Mouse (Mus musculus) c-Kit-positive CD71-positive TER-119-positive erythroid progenitor cells, embryonic 14.5 days (primary cell): ENCODE results near the gene 1700025G04Rik.

ENCODE experiments used
- DNase-seq: peaks from one replicate; pipeline ENCODE4 v3.0.0-alpha.2; 2013; ENCODE audit warnings: low spot score

1700025G04Rik gene

GRCm38 (mm10) chr1:152076222-152076845 lies 13.6 kb downstream of the 1700025G04Rik start:
- DNase-seq = no peak

DNA sequence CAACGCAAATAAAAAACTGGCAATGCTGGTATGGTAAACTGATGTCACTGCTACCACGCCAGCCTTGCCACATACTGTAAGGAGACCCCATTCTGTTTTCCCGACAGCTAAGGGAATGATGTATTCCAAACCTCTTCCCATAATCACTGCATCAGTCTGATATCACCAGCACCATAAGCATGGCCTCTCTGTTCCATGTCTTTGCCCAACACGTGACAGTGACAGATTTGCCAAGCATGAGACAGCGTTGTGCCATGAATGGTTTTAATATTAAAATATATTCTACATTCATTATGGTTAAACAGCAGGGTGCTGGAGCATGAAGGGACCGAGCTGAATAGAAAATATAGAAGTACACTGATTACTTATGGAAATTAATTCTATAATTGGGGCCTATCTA lies 14.2 kb downstream of the 1700025G04Rik start:
- DNase-seq = no peak

- DNase-seq = no peak
Observed at GRCm38 (mm10) chr1:152070441-152070840, 19.5 kb downstream of the 1700025G04Rik start.

- DNase-seq = no peak
Observed at GRCm38 (mm10) chr1:152069745-152070144, 20.2 kb downstream of the 1700025G04Rik start.

DNA sequence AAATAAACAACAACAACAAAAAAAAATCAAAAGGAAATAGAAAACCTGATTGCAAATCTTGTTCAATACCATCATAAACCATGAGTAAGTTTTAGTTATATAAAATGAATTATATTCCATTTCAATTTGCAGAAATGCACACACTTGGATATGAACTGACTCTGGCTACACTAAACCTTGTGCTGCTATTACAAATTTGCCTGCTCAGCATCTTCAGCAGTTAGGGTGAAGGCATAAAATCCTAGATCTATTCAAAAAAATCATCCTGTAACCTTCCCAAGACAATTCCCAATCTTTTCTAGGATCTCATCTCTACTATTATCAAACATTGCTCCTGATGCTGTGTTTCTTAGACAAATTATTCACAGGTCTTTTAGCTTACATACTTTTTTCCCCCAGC lies 22.0 kb downstream of the 1700025G04Rik start:
- no peak for DNase-seq

- no peak for DNase-seq
Observed at GRCm38 (mm10) chr1:152065527-152065926, 24.4 kb downstream of the 1700025G04Rik start.

- DNase-seq = no peak
Observed at GRCm38 (mm10) chr1:152063357-152064145, 26.4 kb downstream of the 1700025G04Rik start.

DNA sequence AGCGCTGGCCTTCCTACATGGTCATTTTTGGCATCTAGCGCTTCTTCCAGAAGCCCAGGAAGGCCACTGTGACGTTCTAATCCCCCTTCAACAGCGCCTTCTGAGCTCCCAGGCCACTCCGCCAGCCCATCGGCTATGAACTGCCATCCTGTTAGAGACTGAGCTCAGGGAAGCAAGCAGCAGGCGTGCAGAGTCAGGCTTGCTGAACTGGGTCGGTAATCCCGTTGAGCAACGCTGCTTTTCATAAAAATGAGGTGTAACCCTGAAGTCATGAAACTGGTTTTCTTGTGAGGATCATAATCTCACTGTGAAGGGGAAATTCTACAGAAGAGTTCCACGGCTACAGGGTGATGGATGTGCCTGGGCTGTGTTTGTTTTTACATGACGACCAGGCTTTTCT lies 28.2 kb downstream of the 1700025G04Rik start:
- DNase-seq = no peak

DNA sequence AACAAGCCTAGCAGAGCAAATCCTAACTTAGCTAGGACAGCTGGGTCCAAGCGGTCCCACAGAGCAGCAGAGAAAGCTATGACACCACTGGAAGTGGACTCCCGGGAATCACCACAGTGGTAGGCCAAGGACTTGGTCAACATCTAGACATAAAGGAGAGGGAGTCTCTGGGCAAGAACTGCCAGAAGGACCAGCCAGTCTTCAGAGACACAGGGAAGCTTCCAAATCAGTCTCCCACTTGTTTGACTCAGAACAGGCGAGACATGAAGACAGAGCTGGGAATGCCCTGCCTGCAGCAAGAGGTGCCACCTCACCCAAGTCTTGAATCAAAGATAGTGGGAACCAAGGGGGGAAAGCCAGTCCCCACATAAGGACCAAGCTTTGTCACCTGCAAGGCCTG lies 29.7 kb downstream of the 1700025G04Rik start:
- DNase-seq = no peak

DNA sequence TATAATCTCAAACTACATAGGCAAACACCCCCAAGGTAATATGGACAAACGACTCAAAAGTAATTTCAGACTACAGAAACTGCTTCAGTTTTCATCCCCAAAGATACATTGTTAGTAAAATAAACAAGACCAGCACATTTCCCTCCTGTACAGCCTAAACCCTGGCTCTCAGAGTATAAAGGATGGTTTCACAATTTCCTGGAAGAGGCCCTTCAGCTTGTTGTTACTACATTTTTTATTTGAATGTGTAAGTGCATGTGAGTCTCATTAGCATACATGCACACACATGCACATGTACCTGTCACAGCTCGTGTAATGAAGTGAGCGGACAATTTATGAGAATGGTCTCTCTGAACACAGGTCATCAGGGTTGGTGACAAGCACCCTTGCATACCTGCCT lies 31.1 kb downstream of the 1700025G04Rik start:
- no peak for DNase-seq

DNA sequence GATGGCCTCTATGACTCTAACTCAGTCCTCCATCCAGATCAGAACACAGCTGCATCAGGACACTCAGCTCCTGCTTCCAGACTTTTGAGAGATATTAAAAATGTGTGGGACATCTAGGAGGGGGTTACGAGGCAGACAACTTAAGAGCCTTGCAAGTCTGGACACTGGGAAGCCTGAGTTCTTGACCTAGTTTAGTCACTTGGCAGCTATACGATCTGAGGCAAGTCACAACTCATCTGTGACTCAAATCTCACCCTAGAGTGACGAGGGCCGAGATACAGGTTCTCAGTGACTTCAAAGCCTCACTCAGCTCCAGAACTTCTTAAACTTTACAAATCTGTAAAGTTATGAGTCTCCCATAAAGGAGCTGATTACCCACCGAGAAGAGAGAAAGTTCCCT lies 36.8 kb downstream of the 1700025G04Rik start:
- no peak for DNase-seq

DNA sequence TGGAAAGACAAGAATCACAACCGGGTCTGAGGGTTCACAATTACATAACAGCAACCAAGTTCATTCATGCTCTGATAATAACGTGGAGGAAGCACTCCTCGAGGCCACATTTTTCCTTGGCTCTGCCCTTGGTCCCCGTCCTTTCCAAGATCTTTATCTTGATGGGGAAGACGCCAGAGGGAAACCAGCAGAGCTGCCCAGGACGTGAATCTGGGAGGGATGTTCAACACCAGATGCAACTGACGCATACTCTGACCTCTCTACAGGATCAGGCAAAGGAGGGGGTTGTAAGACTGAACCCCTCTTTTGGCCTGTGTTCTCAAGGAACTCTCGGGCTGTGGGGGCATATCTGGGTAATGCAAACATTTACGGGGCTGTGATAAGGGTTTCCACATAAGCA lies 38.1 kb downstream of the 1700025G04Rik start:
- DNase-seq = no peak

- DNase-seq = no peak
Observed at GRCm38 (mm10) chr1:152050037-152050436, 39.9 kb downstream of the 1700025G04Rik start.

- DNase-seq = no peak
Observed at GRCm38 (mm10) chr1:152048291-152048690, 41.6 kb downstream of the 1700025G04Rik start.

GRCm38 (mm10) chr1:152047416-152047815 lies 42.5 kb downstream of the 1700025G04Rik start:
- no peak for DNase-seq

- no peak for DNase-seq
Observed at GRCm38 (mm10) chr1:152043453-152043852, 46.5 kb downstream of the 1700025G04Rik start.

DNA sequence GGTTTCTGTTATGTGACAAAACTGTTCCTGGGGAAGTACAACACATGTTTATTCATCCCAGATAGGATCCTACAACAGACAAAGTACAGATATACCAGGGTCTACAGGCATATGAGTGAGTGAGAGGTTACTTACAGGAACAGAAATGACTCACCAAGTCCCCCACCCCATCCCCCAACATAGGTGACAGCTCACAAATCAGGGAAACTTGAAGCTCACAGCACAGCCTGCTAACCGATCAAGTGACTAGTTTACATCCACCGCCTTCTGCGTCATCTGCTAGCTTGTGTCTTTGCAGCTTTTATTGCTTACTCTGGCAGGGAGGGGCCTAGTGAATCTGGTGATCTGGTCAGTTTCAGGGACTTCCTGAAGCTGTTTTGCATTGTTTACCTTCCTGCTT lies 47.5 kb downstream of the 1700025G04Rik start:
- DNase-seq = no peak

DNA sequence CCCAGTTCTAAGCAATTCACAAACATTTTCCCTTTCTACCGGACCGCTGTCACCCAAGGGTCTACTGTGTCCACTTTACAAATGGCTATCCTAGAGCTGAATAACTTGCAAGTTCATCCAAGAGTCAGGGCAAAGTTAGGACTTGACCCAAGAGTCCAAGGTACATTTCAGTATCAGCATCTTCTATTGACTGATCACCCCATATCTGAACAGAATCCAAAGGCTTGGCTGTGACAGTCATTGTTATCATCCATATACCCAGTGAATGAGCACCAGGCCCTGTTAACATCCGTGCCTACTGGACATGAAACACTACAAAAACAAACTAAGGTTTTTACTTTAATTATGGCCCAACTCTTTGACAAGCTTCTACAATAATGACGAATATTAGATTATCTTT lies 48.9 kb downstream of the 1700025G04Rik start:
- no peak for DNase-seq

DNA sequence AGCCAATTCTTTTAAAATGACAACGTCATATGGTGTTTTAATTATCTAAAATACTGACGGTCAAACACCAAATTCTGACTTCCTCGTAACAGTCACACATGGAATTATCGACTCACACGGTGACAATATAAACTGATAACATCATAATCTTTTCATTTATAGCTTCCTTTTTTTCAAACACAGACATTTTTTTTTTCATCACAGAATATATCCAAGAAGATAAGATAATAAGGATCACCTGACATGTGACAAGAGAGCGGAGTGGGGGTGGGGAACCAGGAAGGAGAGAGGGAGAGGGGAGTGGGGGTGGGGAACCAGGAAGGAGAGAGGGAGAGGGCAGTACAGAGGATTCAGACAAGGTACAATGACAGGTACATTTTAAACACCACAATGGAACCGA lies 49.9 kb downstream of the 1700025G04Rik start:
- DNase-seq = no peak

GRCm38 (mm10) chr1:152039588-152039987 lies 50.3 kb downstream of the 1700025G04Rik start:
- DNase-seq = no peak

GRCm38 (mm10) chr1:152038086-152038485 lies 51.8 kb downstream of the 1700025G04Rik start:
- DNase-seq = no peak

DNA sequence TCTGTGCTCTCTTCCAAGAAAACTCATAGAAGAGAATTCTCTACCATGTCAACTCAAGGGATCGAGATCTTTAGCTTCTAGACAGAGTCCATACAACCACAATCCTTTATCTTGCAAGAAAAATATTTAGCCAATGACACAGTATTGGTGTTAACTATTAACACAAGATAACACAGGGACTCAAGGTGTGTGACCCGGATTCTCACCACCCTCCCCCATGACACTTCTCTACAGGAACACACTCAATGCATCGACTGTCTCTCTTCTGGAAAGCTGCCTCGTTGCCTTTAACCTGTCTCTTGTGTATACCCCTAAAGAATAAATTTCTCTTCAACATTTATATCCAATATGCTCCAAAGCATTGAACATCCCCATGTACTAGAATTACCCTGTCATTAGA lies 52.3 kb downstream of the 1700025G04Rik start:
- DNase-seq = no peak

DNA sequence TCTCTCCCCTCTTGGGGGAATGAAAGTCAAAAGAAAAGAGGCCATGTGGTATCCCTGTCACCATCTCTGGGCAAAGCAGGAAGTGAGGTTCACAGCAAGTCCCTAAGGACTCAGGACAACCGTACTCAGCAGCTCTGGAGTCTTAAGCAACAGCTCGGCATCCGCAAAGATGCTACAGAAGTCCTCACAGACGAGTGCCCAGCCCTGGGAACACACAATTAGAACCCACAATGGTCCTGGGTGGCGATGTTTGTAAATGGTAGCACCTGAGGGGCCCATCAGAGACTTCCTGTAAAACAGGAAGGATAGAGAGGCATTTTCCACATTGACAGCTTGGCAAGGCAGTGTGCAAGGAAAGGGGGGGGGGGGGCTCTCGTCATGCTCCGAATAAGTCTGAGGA lies 55.2 kb downstream of the 1700025G04Rik start:
- no peak for DNase-seq

- DNase-seq = no peak
Observed at GRCm38 (mm10) chr1:152033731-152034130, 56.2 kb downstream of the 1700025G04Rik start.
